Mouse (Mus musculus): ENCODE measurements around the gene Tacstd2. TPM values are rescaled to one million over a fixed set of nuclear protein-coding genes. Genes with fewer than 3 reads are reported as not detected.
"Not testable (repeated sequence)": the region's sequence is repeated elsewhere in the genome, so short reads cannot be mapped to it uniquely, and the experiment has no call there.

Gene Tacstd2
- 1 to 10 TPM; 2.0 to 2.7 TPM for total RNA-seq (2021)
- long read RNA-seq, partial matches to known transcripts, result 0 of 1 reads
- long read RNA-seq, other reads (novel, unspliced or antisense), result 0 of 1 reads

- no peak for DNase-seq (ENCODE audit: low spot score in 2 of 2)
Measured at GRCm38 (mm10) chr6:67535777-67536054, at the start of gene Tacstd2. Gene Tacstd2 (minus strand): TSS chr6:67535796.

- DNase-seq (ENCODE audit: low spot score in 2 of 2), result no peak
Measured at GRCm38 (mm10) chr6:67566270-67566669, 30.7 kb upstream of the Tacstd2 start.

- no peak for DNase-seq (ENCODE audit: low spot score in 2 of 2)
Measured at GRCm38 (mm10) chr6:67555376-67555775, 19.8 kb upstream of the Tacstd2 start.

- DNase-seq (ENCODE audit: low spot score in 2 of 2), result no peak
Measured at GRCm38 (mm10) chr6:67549550-67549949, 14.0 kb upstream of the Tacstd2 start.

- no peak for DNase-seq (ENCODE audit: low spot score in 2 of 2)
Measured at GRCm38 (mm10) chr6:67535005-67535776, 405 bp downstream of the Tacstd2 start.

GRCm38 (mm10) chr6:67534191-67535004 lies 1.2 kb downstream of the Tacstd2 start:
- no peak for DNase-seq (ENCODE audit: low spot score in 2 of 2)

GRCm38 (mm10) chr6:67532665-67533440 lies 2.7 kb downstream of the Tacstd2 start:
- DNase-seq (ENCODE audit: low spot score in 2 of 2), result no peak

- DNase-seq (ENCODE audit: low spot score in 2 of 2), result no peak
Measured at GRCm38 (mm10) chr6:67531822-67532162, 3.8 kb downstream of the Tacstd2 start.

- DNase-seq (ENCODE audit: low spot score in 2 of 2), result peak in 1 of 2 experiments; percentile 29
Measured at GRCm38 (mm10) chr6:67530992-67531821, 4.4 kb downstream of the Tacstd2 start.

- DNase-seq (ENCODE audit: low spot score in 2 of 2), result no peak
Measured at GRCm38 (mm10) chr6:67526356-67526755, 9.2 kb downstream of the Tacstd2 start.

- DNase-seq (ENCODE audit: low spot score in 2 of 2), result peak; percentile 54 to 63
Measured at GRCm38 (mm10) chr6:67510752-67511151, 24.8 kb downstream of the Tacstd2 start.

GRCm38 (mm10) chr6:67501938-67502337 lies 33.7 kb downstream of the Tacstd2 start:
- DNase-seq (ENCODE audit: low spot score in 2 of 2), result not testable (repeated sequence)

- DNase-seq (ENCODE audit: low spot score in 2 of 2), result no peak
Measured at GRCm38 (mm10) chr6:67491755-67492154, 43.8 kb downstream of the Tacstd2 start, which contains the start of gene Il23r. Gene Il23r (minus strand): TSS chr6:67491855.

Other genes with a start within 250 kb of the Tacstd2 start
- under 1 TPM in 1 of 2 experiments, not detected in 1; 0.11 TPM for gene Il12rb2, start 159.6 kb downstream of the Tacstd2 start, total RNA-seq (2021)
- gene Il23r, start 43.9 kb downstream of the Tacstd2 start, total RNA-seq (2021), result under 1 TPM in 1 of 2 experiments, not detected in 1; 0.14 TPM

Measured in layer of hippocampus, postnatal 10 days (tissue).